ENCODE assay signal across 19 mouse cellular contexts in the genomic region with DNA sequence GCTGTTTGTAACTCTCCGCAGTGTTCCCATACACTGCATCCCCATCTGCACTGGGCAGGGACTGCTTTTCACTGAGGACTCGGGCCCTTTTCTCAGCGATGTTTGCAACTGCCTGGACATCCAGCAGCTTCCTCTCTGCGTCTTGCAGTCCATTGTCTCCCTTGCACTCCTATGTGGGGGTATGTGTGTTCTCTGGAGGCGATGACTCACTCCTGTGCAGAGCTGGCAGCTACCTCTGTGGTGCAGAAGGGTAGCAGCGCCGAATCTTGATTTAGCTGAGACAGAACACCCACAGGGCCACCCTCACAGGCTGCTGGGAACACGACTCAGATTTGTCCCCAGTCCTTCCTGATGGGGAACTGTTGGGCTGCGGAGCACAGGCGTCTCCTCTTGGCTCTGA. TPM values are rescaled to one million over a fixed set of nuclear protein-coding genes. Genes with fewer than 3 reads are reported as not detected.
DNase-seq lines count a peak whose midpoint lies in the region; TF ChIP-seq lines count a peak whose summit lies in the region.
"Had no signal": no experiment of that assay in that cellular context is flagged by ENCODE, and none has a peak within 500 bp of the region (broad histone marks: within the 10 kb centered on the region; RNA-seq: fewer than 3 reads in every experiment).

No protein-coding gene starts in this region.

- H3K4me3 ChIP-seq in C2C12 (ENCODE audit: insufficient read depth, poor library complexity, severe bottlenecking) = no peak overlapping the region
- no peak overlapping the region for H3K4me3 ChIP-seq in cerebellum, adult 2 months (replicated peaks; ENCODE audit: insufficient read depth, low read depth, low read length)
- H3K4me3 ChIP-seq: embryonic facial prominence, embryonic 12.5 days; forebrain, embryonic 10.5 days; heart, embryonic 10.5 days; kidney, embryonic 15.5 days; limb, embryonic 12.5 days had no signal

- H3K4me1 ChIP-seq in cerebellum, adult 2 months (ENCODE audit: control insufficient read depth, insufficient read depth, low read length) = no peaks in the 10 kb centered on the region
- H3K4me1 ChIP-seq: embryonic facial prominence, embryonic 12.5 days; forebrain, embryonic 10.5 days; kidney, embryonic 15.5 days; limb, embryonic 12.5 days had no signal

- no peaks in the 10 kb centered on the region for H3K36me3 ChIP-seq in C2C12 (ENCODE audit: control insufficient read depth, insufficient read depth)
- H3K36me3 ChIP-seq: embryonic facial prominence, embryonic 12.5 days; forebrain, embryonic 10.5 days; heart, embryonic 10.5 days; kidney, embryonic 15.5 days; limb, embryonic 12.5 days had no signal

- TF ChIP-seq POLR2A in cerebellum, adult 2 months (IDR thresholded peaks at IDR 0.05; ENCODE audit: borderline replicate concordance, insufficient read depth, low read length) = no peak

- H3K27me3 ChIP-seq in C2C12 (ENCODE audit: control insufficient read depth, insufficient read depth, insufficient read length) = peaks cover 16% of the 10 kb centered on the region
- H3K27me3 ChIP-seq in cerebellum, adult 2 months (ENCODE audit: control insufficient read depth, insufficient read depth, low read length) = no peaks in the 10 kb centered on the region
- H3K27me3 ChIP-seq: embryonic facial prominence, embryonic 12.5 days had no signal

- H3K79me3 ChIP-seq in C2C12 (ENCODE audit: low read depth) = no peaks in the 10 kb centered on the region

- H3ac ChIP-seq in C2C12 (ENCODE audit: control insufficient read depth, insufficient read length, low read depth) = peak overlapping the region; percentile 15

- TF ChIP-seq CTCF in C2C12 (IDR thresholded peaks at IDR 0.05; ENCODE audit: control insufficient read depth, insufficient read depth, insufficient read length) = no peak
- no peak for TF ChIP-seq CTCF in cerebellum, adult 2 months (IDR thresholded peaks at IDR 0.05; ENCODE audit: borderline replicate concordance, insufficient read depth, low read depth, low read length)

- no peak overlapping the region for H3K27ac ChIP-seq in cerebellum, adult 2 months (ENCODE audit: insufficient read depth, low read length)
- H3K27ac ChIP-seq: embryonic facial prominence, embryonic 12.5 days; forebrain, embryonic 10.5 days; heart, embryonic 10.5 days; kidney, embryonic 15.5 days; limb, embryonic 12.5 days; stomach, postnatal 0 days had no signal

- WGBS in cerebellum, adult 2 months = 53% methylated on average over 10 of the region's 10 CpGs

- H3K79me2 ChIP-seq in C2C12 (ENCODE audit: control insufficient read depth, insufficient read depth) = no peaks in the 10 kb centered on the region

- peak; percentile 27 for DNase-seq in adrenal gland, adult 2 months
- no peak for DNase-seq in adrenal gland, postnatal 4 days (ENCODE audit: low spot score in 2 of 2)
- DNase-seq in frontal cortex, postnatal 10 days (ENCODE audit: low spot score in 2 of 2) = peak; percentile 40 to 68
- DNase-seq in right cerebral cortex, adult 2 months (ENCODE audit: low spot score in 2 of 2) = peak; percentile 86 to 87
- DNase-seq in spleen, postnatal 36 days (ENCODE audit: low spot score in 2 of 2) = no peak
- no peak for DNase-seq in spleen, postnatal 4 days (ENCODE audit: low spot score in 2 of 2)
- no peak for DNase-seq in cerebellum, adult 2 months
- DNase-seq: B cell, adult 2 months; cerebellum, adult 8-10 months; gastrocnemius, postnatal 10 days; heart, postnatal 4 days; lung, adult 18-20 months had no signal

TF ChIP-seq in C2C12, 6 proteins besides CTCF, POLR2A, EP300 and RAD21:
- TF ChIP-seq USF1 (IDR thresholded peaks at IDR 0.05; ENCODE audit: low read depth) (no peak), MYOD1 (IDR thresholded peaks at IDR 0.05; ENCODE audit: control insufficient read depth, insufficient read length, low read depth) (no peak), CEBPB (IDR thresholded peaks at IDR 0.05; ENCODE audit: low read depth) (no peak), MYOG (IDR thresholded peaks at IDR 0.05; ENCODE audit: control insufficient read depth, extremely low read depth, insufficient read length) (no peak), MAX (IDR thresholded peaks at IDR 0.05) (no peak), FOSL1 (IDR thresholded peaks at IDR 0.05; ENCODE audit: insufficient read depth, low read length, poor library complexity, severe bottlenecking) (no peak)
TF ChIP-seq in C2C12: peak in this region for 0.

RNA-seq across cellular contexts. Expression of a gene that starts 20.4 kb away (rescaled TPM):
- 10 to 100 TPM; 65.7 to 69.3 TPM for total RNA-seq in adrenal gland, adult 2 months (2021)
- 49.3 and 50.1 TPM in 2 replicates for polyA plus RNA-seq in adrenal gland, adult 2 months (2012; rRNA removed)
- total RNA-seq in adrenal gland, postnatal 4 days (2021) = 10 to 100 TPM; 87.2 to 93.7 TPM
- polyA plus RNA-seq in C2C12 (2012; fragmentation: generic; extraction: Trizol) = 37.8 TPM
- polyA plus RNA-seq in cerebellum, adult 2 months (2012; rRNA removed) = 69.9 and 72.8 TPM in 2 replicates

Comparison
In these comparisons a context has a peak if more than half of its experiments do, and no peak if none do; other contexts are left out.
1. DNase-seq: peak in adrenal gland, adult 2 months (single experiment), frontal cortex, postnatal 10 days (2 of 2) and right cerebral cortex, adult 2 months (2 of 2); none in adrenal gland, postnatal 4 days (0 of 2), spleen, postnatal 36 days (0 of 2), spleen, postnatal 4 days (0 of 2) and cerebellum, adult 2 months (0 of 2).